Mouse (Mus musculus) thymus, adult 2 months (tissue): Measurements from ENCODE around the gene Smim5.

Experiments
- CTCF ChIP-seq: fragments of 200-500 bp; IDR thresholded peaks from 2 replicates; pipeline ENCODE4 v1.5.1; 2012; ENCODE audit warnings: mild to moderate bottlenecking, control low read depth, low read length, moderate library complexity, borderline replicate concordance; ENCODE audit not compliant: control insufficient read depth, poor library complexity, insufficient read depth; ENCODE audit errors: extremely low read depth
- POLR2A ChIP-seq: fragments of 200-500 bp; IDR thresholded peaks from 2 replicates; pipeline ENCODE4 v1.6.1; 2012; ENCODE audit warnings: mild to moderate bottlenecking, low read length, control low read depth, moderate library complexity; ENCODE audit not compliant: control insufficient read depth, poor library complexity, insufficient read depth; ENCODE audit errors: extremely low read depth

- TF ChIP-seq CTCF = no peak
- no peak for TF ChIP-seq POLR2A
Observed at GRCm38 (mm10) chr11:115885281-115885680, 14.5 kb upstream of the Smim5 start.
